Mouse (Mus musculus) left cerebral cortex, adult 18-20 months (tissue): ENCODE data around the gene Trim2. TPM values are rescaled to one million over a fixed set of nuclear protein-coding genes. Genes with fewer than 3 reads are reported as not detected.
A peak's percentile ranks its signal among the peaks of the same experiment; 100 is the strongest.

Experiments
- DNase-seq, 2 experiments: peaks; one replicate each; pipeline ENCODE4 v3.0.0; 2021 to 2022; ENCODE audit warnings: low spot score in 2 of 2, mixed read lengths in 1 of 2
- total RNA-seq, 2 experiments: library from RNA; stranded (reverse); gene quantifications; 2 replicates each; pipeline ENCODE4 v1.2.3; 2021

The Trim2 gene
- total RNA-seq, 2 experiments from 2014 or later = 246 to 258 TPM

DNA sequence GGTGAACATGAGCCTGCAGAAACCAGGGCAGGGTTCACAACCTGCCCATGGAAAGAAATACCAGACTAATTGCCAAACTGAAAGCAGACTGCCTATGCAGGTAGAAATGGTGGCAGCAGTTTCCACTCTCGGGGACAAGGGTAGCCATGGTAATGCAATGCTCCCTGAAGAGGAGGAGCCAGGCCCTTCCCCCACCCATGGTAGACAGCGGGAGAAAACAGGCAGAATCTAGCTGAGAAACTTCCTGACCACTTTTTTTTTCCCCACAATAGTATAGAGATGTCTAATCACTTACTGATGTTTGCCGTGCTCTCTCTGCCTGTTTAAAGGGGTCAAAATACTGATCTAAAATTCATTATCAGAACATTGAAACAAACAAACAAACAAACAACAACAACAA lies 17.8 kb upstream of the Trim2 start:
- DNase-seq = no peak

- no peak for DNase-seq
Measured at GRCm38 (mm10) chr3:84324000-84324399, 17.3 kb upstream of the Trim2 start.

GRCm38 (mm10) chr3:84319504-84319903 lies 12.8 kb upstream of the Trim2 start:
- DNase-seq = no peak

DNA sequence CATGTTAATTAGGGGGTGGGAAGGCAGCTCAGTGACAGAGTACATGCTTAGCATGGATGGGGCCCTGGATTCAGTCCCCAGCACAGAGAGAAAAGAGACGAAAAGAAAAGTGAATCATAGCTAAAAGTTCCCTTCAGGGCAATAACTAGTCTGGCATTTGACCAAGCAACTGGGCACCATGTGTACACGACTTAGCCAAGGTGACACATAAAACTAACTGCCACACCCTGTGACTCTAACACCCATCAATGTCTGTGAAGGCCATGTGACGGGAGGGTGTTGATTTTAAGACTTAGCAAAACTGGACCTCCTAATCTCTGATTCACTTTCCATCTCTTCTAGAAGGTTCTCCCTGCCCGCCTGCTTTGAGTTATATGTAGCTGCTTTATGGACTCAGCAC lies 12.2 kb upstream of the Trim2 start:
- no peak for DNase-seq

GRCm38 (mm10) chr3:84314651-84315191 lies 8.0 kb upstream of the Trim2 start:
- peak; percentile 52 to 64 for DNase-seq

GRCm38 (mm10) chr3:84313801-84314541 lies 7.3 kb upstream of the Trim2 start:
- no peak for DNase-seq

GRCm38 (mm10) chr3:84313003-84313800 lies 6.5 kb upstream of the Trim2 start:
- DNase-seq = peak; percentile 57 to 65

GRCm38 (mm10) chr3:84312326-84312725 lies 5.6 kb upstream of the Trim2 start:
- DNase-seq = no peak

DNA sequence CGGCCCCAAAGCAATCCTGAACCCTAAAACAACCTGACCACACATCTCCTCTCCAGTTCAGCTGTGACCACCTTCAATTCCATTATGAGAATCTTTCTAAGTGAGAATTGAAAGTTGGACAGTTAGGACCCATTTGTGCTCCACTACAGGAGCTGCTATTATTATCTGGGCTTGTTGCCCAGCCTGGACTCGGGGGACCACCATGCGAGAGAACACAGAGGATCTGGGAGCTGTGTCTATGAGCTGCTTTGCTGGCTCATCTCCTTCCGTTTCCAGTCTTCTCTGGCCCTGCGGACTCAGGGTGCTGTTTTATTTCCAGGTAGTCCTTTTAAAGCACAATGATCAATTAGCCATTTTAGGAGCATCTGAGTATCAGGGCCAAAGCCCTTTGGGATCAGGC lies 839 bp upstream of the Trim2 start:
- DNase-seq = no peak

- DNase-seq = no peak
Measured at GRCm38 (mm10) chr3:84305722-84306510, 761 bp downstream of the Trim2 start.

DNA sequence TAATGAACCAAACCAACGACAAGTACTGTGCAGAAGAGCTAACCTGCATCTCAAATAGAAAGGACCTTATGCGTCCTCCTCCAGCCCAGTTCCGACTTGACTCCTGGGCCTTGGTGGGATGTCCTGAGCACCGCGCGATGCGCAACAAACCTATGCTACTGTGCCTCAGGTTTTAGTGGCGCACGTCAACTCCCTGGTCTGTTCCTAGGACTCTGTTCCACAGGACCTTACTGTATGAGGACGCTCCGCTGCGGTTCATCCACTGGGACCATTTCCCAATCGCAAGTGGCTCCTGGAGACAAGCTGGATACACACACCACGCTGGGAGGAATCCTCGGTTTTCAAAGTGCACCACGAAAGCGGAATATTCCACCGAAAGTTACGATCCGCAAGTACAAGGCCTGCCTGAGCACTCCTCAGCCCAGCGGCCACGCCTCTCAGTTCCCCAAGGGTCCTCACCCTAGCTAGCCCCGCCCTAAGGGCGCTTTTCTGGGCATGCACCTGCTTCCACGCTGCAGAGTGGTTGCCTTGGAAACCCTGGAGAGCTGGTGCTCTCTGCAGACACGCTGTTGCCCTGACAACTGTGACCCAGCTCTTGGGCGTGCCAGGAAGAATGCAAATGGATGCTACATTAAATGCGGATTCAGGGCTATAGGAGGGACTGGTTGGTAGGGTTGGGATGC lies 1.5 kb downstream of the Trim2 start:
- peak; percentile 40 to 77 for DNase-seq

GRCm38 (mm10) chr3:84304339-84305009 lies 2.2 kb downstream of the Trim2 start:
- peak; percentile 53 to 66 for DNase-seq

- DNase-seq = no peak
Measured at GRCm38 (mm10) chr3:84303395-84303949, 3.2 kb downstream of the Trim2 start.

- DNase-seq = peak; percentile 37 to 44
Measured at GRCm38 (mm10) chr3:84302273-84302672, 4.4 kb downstream of the Trim2 start.

GRCm38 (mm10) chr3:84301674-84302073 lies 5.0 kb downstream of the Trim2 start:
- DNase-seq = no peak

GRCm38 (mm10) chr3:84298186-84298585 lies 8.5 kb downstream of the Trim2 start:
- no peak for DNase-seq

DNA sequence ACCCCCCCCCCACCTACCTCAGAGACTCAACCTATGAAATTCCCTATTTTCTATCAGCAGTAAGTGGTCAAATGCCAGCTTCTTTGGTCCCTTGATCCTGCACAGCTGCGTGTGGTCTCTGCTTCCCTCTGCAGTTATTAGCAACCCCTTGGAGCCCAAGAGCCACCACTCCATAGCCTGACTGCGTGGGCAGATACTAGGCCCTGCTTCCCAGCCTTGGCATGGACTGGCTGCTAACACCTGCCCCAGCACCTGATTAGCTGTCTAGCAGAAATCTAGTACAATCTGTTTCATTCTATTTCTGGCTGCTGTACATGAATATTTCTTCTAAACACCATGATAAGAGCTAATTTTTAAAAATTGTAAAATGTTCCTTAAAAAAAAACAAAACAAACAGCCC lies 10.0 kb downstream of the Trim2 start:
- no peak for DNase-seq

- no peak for DNase-seq
Measured at GRCm38 (mm10) chr3:84294734-84295133, 11.9 kb downstream of the Trim2 start.

- DNase-seq = no peak
Measured at GRCm38 (mm10) chr3:84293666-84294595, 12.7 kb downstream of the Trim2 start.
